Mouse (Mus musculus) neural tube, embryonic 15.5 days (tissue): ENCODE data around the gene Dpf3. TPM values are rescaled to one million over a fixed set of nuclear protein-coding genes. Genes with fewer than 3 reads are reported as not detected.

ENCODE experiments used
- ATAC-seq: fragments of 200-750 bp; cut with Nextera tagmentation; 2 replicates; pipeline ENCODE4 v1.8.0; 2017; ENCODE audit warnings: mild to moderate bottlenecking, moderate TSS enrichment, moderate library complexity; ENCODE audit not compliant: low FRiP score
- H3K27ac ChIP-seq: fragments of 300-500 bp; sonication (generic); replicated peaks from 2 replicates; pipeline ENCODE4 v1.5.1; 2015; ENCODE audit warnings: mild to moderate bottlenecking, inconsistent platforms
- H3K27me3 ChIP-seq: fragments of 300-500 bp; sonication (generic); replicated peaks from 2 replicates; pipeline ENCODE4 v1.6.1; 2015; ENCODE audit warnings: inconsistent platforms
- H3K36me3 ChIP-seq: fragments of 300-500 bp; sonication (generic); 2 replicates; pipeline ENCODE4 v1.6.1; 2015; ENCODE audit warnings: inconsistent platforms
- H3K4me1 ChIP-seq: fragments of 300-500 bp; sonication (generic); 2 replicates; pipeline ENCODE4 v1.6.1; 2015; ENCODE audit warnings: inconsistent platforms
- H3K4me2 ChIP-seq: fragments of 300-500 bp; sonication (generic); 2 replicates; pipeline ENCODE4 v1.6.1; 2015; ENCODE audit warnings: inconsistent platforms, mild to moderate bottlenecking, moderate library complexity
- H3K4me3 ChIP-seq: fragments of 300-500 bp; sonication (generic); replicated peaks from 2 replicates; pipeline ENCODE4 v1.5.1; 2015; ENCODE audit warnings: mild to moderate bottlenecking, inconsistent platforms
- H3K9ac ChIP-seq: fragments of 300-500 bp; sonication (generic); replicated peaks from 2 replicates; pipeline ENCODE4 v1.6.1; 2015; ENCODE audit warnings: mild to moderate bottlenecking, inconsistent platforms
- H3K9me3 ChIP-seq: fragments of 300-500 bp; sonication (generic); replicated peaks from 2 replicates; pipeline ENCODE4 v1.6.1; 2016; ENCODE audit warnings: inconsistent platforms
- WGBS: fragments of 180-500 bp; shearing (Covaris S2); methylation state at CpG from one replicate; pipeline ENCODE4 v1.1.7; 2015; ENCODE audit warnings: mixed read lengths; 5-methylcytosine and 5-hydroxymethylcytosine counted together
- polyA plus RNA-seq: library from polyadenylated mRNA; unstranded; fragments of >200 nt; fragmentation: Nextera tagmentation; extraction: Ambion mirVana; gene quantifications from 2 replicates; pipeline ENCODE4 v1.2.1, GENCODE M21; 2015

The Dpf3 gene
- polyA plus RNA-seq, 1 experiment from 2014 or later: 15.5 TPM

DNA sequence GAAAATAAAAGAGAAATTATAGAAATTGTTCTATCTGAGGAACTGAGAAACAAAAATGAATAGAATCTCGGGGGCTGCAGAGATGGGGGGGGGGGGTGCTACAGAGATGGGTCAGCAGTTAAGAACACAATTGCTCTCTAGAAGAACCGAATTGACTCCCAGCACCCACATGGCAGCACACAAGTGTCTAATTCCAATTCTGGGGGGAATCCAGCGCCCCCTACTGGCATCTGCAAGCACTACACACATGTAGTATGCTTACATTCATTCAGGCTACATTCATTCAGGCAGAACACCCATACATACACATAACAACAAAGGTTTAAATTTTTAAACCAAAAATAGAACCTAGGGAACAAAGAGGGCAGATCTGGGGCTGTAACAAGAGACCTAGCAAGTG is 122.7 kb downstream of the Dpf3 start:
- H3K27ac ChIP-seq: no peak overlapping the region
- H3K4me1 ChIP-seq: peaks cover 5% of the 10 kb centered on the region
- H3K4me3 ChIP-seq: no peak overlapping the region
- no peak for ATAC-seq
- H3K9ac ChIP-seq: no peak overlapping the region
- H3K27me3 ChIP-seq: no peaks in the 10 kb centered on the region
- H3K4me2 ChIP-seq: no peak overlapping the region
- no peaks in the 10 kb centered on the region for H3K9me3 ChIP-seq
- no peaks in the 10 kb centered on the region for H3K36me3 ChIP-seq
- 57% methylated on average over 3 of the region's 3 CpGs for WGBS

DNA sequence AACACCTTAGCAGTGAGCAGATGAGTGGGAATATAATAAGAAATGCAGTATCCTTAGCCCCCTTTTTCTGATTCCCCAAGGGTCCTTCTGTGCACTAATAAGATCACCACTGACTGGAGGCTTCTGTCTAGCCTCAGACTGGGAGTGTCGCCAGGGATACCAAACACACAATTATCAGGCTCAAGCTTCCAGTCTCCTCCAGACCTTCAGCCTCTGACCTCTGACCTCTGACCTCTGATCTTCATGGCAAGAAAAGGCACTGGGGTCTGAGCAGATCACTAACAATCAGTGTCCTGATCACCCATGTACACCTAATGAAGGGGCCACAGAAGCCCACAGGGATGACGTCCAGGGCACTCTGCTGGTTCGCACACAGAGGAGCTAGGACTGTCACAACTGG is 125.7 kb downstream of the Dpf3 start:
- ATAC-seq: no peak
- Histone ChIP-seq H3K36me3 (no peaks in the 10 kb centered on the region), H3K4me2 (no peak overlapping the region), H3K9me3 (no peaks in the 10 kb centered on the region), H3K4me3 (no peak overlapping the region), H3K27me3 (no peaks in the 10 kb centered on the region), H3K9ac (no peak overlapping the region), H3K4me1 (no peaks in the 10 kb centered on the region), H3K27ac (no peak overlapping the region)
- WGBS: 39% methylated on average over 3 of the region's 3 CpGs

DNA sequence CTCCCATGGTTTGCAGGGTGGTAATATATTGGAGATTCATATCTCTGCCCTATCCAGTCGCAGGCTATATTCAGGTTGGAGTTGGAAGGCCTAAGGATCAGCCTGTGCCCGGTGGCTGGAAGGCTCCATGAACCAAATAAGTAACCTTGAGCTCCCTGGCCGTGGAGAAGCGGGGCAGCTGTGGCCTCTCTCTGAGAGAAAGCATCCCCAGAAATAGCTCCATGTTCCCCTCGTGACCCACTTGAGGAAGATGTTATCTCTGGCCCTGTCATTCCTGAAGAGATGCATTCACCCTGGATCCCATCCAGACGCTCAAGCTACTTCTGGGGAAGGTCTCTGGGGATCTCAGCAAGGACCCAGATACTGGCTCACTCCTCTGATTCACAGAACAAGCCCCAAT is 134.9 kb downstream of the Dpf3 start:
- Histone ChIP-seq H3K27ac (no peak overlapping the region), H3K4me2 (no peak overlapping the region), H3K9me3 (no peaks in the 10 kb centered on the region), H3K27me3 (no peaks in the 10 kb centered on the region), H3K4me1 (peaks cover 8% of the 10 kb centered on the region), H3K4me3 (no peak overlapping the region), H3K36me3 (no peaks in the 10 kb centered on the region), H3K9ac (no peak overlapping the region)
- ATAC-seq: no peak
- WGBS: 79% methylated on average over 6 of the region's 6 CpGs

DNA sequence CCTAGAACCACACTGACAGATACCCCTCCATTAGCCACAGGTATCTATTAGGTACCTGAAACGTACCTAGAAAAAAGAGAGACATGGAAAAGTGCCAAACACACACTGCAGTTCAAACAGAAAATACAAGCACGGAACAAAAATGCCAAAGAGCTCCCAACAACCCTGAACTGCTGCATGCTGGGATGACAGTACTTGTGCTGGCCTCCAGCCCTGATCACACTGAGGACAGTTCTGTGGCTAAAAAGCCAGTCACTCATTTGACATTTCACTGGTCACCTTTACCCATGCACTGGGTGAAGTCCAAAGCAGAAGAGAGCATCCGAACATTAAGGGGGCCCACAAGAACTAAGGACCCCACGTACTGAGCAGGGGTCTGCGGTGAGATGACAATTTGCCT is 137.8 kb downstream of the Dpf3 start:
- Histone ChIP-seq H3K4me1 (peaks cover 8% of the 10 kb centered on the region), H3K27me3 (no peaks in the 10 kb centered on the region), H3K4me2 (no peak overlapping the region), H3K9me3 (no peaks in the 10 kb centered on the region), H3K9ac (no peak overlapping the region), H3K27ac (no peak overlapping the region), H3K4me3 (no peak overlapping the region), H3K36me3 (no peaks in the 10 kb centered on the region)
- no peak for ATAC-seq
- 91% methylated on average over 5 of the region's 5 CpGs for WGBS

DNA sequence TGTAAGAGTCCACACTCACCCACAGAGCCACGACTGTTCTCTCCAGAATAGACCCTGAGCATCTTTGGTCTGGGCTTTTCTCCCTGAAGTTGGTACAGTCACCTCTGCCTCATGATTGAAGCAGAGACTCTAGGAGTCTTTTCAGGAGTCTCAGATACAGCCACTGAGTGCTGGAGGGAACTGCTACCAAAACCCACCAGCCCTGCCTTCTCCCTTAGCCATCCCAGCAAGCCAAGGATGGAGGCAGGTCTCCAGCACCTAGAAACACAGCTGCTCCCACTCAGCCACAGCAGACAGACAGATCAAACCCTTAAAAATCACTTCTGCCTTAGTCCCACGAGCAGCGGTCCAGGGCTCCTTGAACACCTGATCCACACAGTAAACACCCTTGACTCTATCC is 139.3 kb downstream of the Dpf3 start:
- no peaks in the 10 kb centered on the region for H3K9me3 ChIP-seq
- WGBS: 80% methylated on average over 3 of the region's 3 CpGs
- H3K4me3 ChIP-seq: no peak overlapping the region
- H3K4me1 ChIP-seq: peaks cover 8% of the 10 kb centered on the region
- no peak overlapping the region for H3K4me2 ChIP-seq
- no peak for ATAC-seq
- no peak overlapping the region for H3K9ac ChIP-seq
- no peaks in the 10 kb centered on the region for H3K36me3 ChIP-seq
- H3K27me3 ChIP-seq: no peaks in the 10 kb centered on the region
- H3K27ac ChIP-seq: no peak overlapping the region

DNA sequence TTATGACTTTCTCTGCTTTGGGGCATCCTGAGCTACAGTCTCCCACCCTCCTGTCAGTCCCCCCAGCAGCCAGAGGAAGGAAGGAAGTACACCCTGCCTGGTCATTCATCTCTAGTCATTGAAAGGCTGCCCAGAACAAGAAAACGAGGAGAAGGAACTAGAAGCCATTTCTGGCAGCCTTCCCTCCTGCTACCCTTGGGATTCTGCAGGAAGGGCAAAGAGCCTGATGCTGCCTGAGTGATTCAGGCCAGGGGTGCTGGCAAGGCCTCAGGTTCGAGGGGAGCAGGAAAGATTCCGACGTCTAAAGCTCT is 144.7 kb downstream of the Dpf3 start:
- Histone ChIP-seq H3K27ac (peak overlapping the region; percentile 60; the same call in 1 of the 2 replicates), H3K4me2 (no peak overlapping the region), H3K9ac (no peak overlapping the region), H3K27me3 (no peaks in the 10 kb centered on the region), H3K4me1 (peaks cover 25% of the 10 kb centered on the region), H3K36me3 (no peaks in the 10 kb centered on the region), H3K9me3 (no peaks in the 10 kb centered on the region), H3K4me3 (no peak overlapping the region)
- 38% methylated on average over 4 of the region's 4 CpGs for WGBS
- ATAC-seq: peak; percentile 39

DNA sequence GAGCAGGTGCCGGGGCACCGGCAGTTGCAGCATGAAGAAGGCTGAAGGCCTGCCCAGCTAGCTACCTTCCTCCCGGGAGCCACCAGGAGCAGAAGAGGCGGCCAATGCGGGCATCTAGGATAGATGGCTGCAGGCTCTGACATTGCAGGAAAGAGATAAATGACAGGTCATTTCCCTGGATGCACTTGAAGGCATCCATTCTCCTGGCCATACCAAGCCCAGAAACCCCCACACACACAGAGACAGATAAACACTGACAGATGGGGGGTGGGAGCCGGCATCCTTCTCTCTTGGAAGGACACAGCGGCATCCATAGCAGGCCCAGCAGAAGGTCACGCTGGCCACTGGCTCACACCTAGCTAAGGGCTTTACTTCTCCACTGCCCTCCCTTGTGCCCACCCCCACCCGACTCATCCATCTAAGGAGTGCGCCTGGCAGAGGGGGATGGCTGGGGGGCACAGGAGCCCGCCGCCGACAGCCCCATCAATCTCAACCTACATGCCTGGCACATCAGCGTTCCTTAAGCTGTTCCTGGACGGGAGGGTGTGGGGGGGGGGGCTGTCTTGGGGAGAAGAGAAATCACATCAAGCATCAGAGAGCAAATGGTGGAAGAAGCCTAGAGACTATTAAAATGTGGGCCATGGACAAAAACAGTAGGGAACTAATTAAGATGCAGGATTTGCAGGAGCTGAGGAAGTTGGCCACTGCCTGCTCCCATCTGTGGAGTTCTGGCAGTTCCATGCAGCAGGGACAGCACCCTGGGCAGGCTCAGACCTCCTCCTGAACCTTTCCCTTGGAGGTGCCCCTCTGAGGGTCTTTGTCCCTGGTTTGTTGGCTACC is 145.3 kb downstream of the Dpf3 start:
- ATAC-seq: peak; percentile 70; the same call in 1 of the 2 replicates
- Histone ChIP-seq H3K27ac (peak overlapping the region; percentile 60; the same call in 1 of the 2 replicates), H3K4me1 (peaks cover 31% of the 10 kb centered on the region), H3K27me3 (no peaks in the 10 kb centered on the region), H3K9me3 (no peaks in the 10 kb centered on the region), H3K4me3 (no peak overlapping the region), H3K9ac (no peak overlapping the region; the same call in 1 of the 2 replicates), H3K36me3 (no peaks in the 10 kb centered on the region), H3K4me2 (no peak overlapping the region)
- 46% methylated on average over 15 of the region's 15 CpGs for WGBS

DNA sequence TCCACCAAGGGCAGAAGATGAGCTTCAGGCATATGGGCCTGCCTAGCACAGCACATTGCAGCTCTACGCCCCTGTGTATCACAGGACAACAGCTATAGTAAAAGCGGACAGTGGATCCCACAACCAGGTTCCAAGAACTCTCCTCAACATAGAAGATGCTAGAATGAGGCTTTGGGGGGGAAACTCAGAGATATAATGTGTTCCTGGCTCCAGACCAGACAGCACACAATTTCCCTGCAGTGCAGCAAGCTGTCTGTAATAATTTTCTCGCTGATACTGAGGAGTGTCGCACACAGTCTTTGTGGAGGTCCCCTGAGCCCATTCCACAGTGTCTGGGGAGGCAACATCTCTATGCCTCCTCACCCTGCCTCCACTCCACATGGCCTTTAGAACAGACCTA is 146.6 kb downstream of the Dpf3 start:
- Histone ChIP-seq H3K4me2 (no peak overlapping the region), H3K27ac (no peak overlapping the region), H3K4me1 (peaks cover 41% of the 10 kb centered on the region), H3K9ac (no peak overlapping the region), H3K9me3 (no peaks in the 10 kb centered on the region), H3K27me3 (no peaks in the 10 kb centered on the region), H3K36me3 (no peaks in the 10 kb centered on the region), H3K4me3 (no peak overlapping the region)
- ATAC-seq: no peak
- 72% methylated on average over 4 of the region's 4 CpGs for WGBS

DNA sequence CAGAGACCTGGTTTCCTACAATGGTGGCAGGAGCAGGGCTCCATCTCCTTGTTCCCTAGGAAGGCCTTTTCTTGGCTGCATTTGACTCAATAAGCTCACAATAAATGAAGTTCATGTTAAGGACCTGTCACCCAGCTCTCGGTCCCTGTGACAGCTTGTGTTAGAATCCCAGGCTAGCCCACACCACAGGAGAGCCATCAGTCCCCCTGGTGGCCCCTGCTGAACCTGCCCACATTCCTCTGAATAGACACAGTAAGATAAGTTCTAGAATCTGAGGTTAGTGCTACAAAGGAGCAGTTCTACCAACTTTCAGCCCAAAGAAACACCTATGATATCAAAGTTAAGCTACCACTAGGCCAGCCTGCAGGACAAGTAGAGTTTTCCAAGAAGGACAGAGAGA is 149.2 kb downstream of the Dpf3 start:
- Histone ChIP-seq H3K9ac (no peak overlapping the region), H3K4me1 (peaks cover 44% of the 10 kb centered on the region), H3K27ac (peak overlapping the region; percentile 71; the same call in 1 of the 2 replicates), H3K36me3 (no peaks in the 10 kb centered on the region), H3K4me2 (no peak overlapping the region), H3K27me3 (no peaks in the 10 kb centered on the region), H3K9me3 (no peaks in the 10 kb centered on the region), H3K4me3 (no peak overlapping the region)
- WGBS: 74% methylated on average over 1 of the region's 1 CpGs
- ATAC-seq: no peak

DNA sequence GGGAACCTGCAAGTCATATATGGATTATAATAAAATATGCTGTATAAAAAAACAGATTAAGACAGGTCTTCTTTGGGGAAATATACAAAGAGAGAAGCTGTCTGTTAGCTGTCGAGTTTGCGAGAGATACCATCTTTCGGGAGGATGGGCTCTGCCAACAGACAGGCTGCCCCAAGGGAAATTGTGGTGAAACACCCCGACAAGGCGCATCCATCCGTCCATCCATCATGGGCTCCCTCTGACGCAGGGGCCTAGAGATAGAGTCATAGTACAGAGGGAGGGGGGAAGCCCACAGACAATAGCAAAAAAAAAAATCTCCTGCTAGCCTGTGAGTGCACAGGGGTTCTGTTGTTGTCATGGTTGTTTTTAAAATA is 149.8 kb downstream of the Dpf3 start:
- Histone ChIP-seq H3K4me2 (peak overlapping the region; percentile 35), H3K9ac (no peak overlapping the region)
- 12% methylated on average over 7 of the region's 7 CpGs for WGBS

DNA sequence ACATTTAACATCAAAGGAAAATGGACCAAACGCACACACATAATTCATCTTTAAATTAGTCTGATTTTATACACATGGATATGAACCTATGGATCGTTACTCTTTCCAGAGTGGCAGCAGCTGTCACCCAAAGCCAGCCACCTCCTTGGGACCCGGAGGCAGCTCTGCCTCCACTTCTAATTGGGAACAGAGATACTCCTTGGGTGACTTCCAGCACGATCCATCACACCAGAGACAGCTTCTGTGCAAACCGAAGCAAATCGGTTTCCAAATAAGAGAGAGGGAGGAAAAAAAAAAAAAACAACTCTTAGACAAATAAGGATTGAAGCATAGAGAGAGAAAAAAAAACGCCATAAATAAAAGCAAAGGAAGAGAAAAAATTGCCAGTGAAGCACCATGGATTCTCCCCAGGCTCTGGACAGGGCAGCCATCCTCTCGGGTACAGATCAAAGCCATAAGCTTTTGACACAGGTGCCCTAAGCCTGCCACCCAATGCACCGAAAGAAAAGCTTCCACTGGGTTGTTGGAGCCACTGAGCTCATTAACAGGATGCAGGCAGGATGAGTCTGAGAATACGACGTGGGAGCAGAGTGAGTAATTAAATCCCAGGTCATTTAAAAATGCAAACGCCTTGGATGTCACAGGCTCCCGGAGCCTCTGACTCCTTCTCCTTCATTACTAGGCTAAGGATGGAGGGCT is 150.3 kb downstream of the Dpf3 start:
- H3K4me1 ChIP-seq: peaks cover 35% of the 10 kb centered on the region
- peak overlapping the region; percentile 35 for H3K4me2 ChIP-seq
- H3K36me3 ChIP-seq: no peaks in the 10 kb centered on the region
- H3K27me3 ChIP-seq: no peaks in the 10 kb centered on the region
- no peak overlapping the region for H3K4me3 ChIP-seq
- WGBS: 11% methylated on average over 13 of the region's 13 CpGs
- no peak overlapping the region for H3K9ac ChIP-seq
- H3K9me3 ChIP-seq: no peaks in the 10 kb centered on the region
- ATAC-seq: peak; percentile 46; the same call in 1 of the 2 replicates
- peak overlapping the region; percentile 71 for H3K27ac ChIP-seq

More for the DNA sequence above, 149.8 kb downstream of the Dpf3 start:
- H3K4me3 ChIP-seq: no peak overlapping the region
- H3K9me3 ChIP-seq: no peaks in the 10 kb centered on the region
- H3K36me3 ChIP-seq: no peaks in the 10 kb centered on the region
- peaks cover 41% of the 10 kb centered on the region for H3K4me1 ChIP-seq
- ATAC-seq: no peak
- H3K27me3 ChIP-seq: no peaks in the 10 kb centered on the region
- peak overlapping the region; percentile 71 for H3K27ac ChIP-seq

DNA sequence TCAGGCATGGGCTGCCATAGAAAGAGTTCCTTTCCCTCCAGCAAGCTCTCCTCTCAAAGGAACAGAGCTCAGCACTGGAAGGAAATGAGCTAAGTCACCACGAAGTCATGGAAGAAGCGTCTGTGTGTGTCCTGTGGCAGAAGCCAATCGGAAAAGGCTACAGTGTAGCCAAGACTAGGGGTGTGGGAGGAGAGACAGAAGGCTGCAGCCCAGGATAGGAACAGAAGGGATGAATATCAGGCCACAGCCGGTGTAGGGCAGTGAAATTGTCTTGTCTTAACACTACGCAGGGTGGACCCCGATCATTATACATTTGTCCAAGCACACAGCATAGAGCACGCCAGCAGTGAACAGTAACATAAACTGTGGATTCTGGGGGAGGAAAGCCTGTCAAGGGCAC is 157.5 kb downstream of the Dpf3 start:
- no peaks in the 10 kb centered on the region for H3K9me3 ChIP-seq
- H3K27me3 ChIP-seq: no peaks in the 10 kb centered on the region
- no peak overlapping the region for H3K4me3 ChIP-seq
- no peaks in the 10 kb centered on the region for H3K36me3 ChIP-seq
- H3K4me1 ChIP-seq: peaks cover 9% of the 10 kb centered on the region
- no peak for ATAC-seq
- no peak overlapping the region for H3K4me2 ChIP-seq
- H3K9ac ChIP-seq: no peak overlapping the region
- no peak overlapping the region for H3K27ac ChIP-seq
- 81% methylated on average over 7 of the region's 7 CpGs for WGBS
